Mouse (Mus musculus) heart, postnatal 0 days (tissue): ENCODE results near the gene Kcnk4. TPM values are rescaled to one million over a fixed set of nuclear protein-coding genes. Genes with fewer than 3 reads are reported as not detected.

Source experiments
- ATAC-seq: fragments of 200-750 bp; cut with Nextera tagmentation; 2 replicates; pipeline ENCODE4 v1.8.0; 2017; ENCODE audit warnings: low read depth, moderate number of reproducible peaks, moderate library complexity; ENCODE audit not compliant: insufficient read depth
- DNase-seq: peaks from one replicate; pipeline ENCODE4 v3.0.0-alpha.2; 2016; ENCODE audit warnings: low spot score
- H3K27ac ChIP-seq: fragments of 300-500 bp; sonication (generic); 2 replicates; pipeline ENCODE4 v1.5.1; 2014; ENCODE audit warnings: low read depth, mild to moderate bottlenecking
- H3K27me3 ChIP-seq: fragments of 300-500 bp; sonication (generic); 2 replicates; pipeline ENCODE4 v1.6.1; 2014; ENCODE audit warnings: low read length, mixed read lengths; ENCODE audit not compliant: control insufficient read depth, insufficient read depth
- H3K36me3 ChIP-seq: fragments of 300-500 bp; sonication (generic); replicated peaks from 2 replicates; pipeline ENCODE4 v1.6.1; 2014; ENCODE audit warnings: low read length, mixed read lengths; ENCODE audit not compliant: control insufficient read depth, insufficient read depth
- H3K4me1 ChIP-seq: fragments of 300-500 bp; sonication (generic); 2 replicates; pipeline ENCODE4 v1.6.1; 2014; ENCODE audit warnings: antibody characterized with exemption; ENCODE audit not compliant: control insufficient read depth, insufficient read depth
- H3K4me2 ChIP-seq: fragments of 300-500 bp; sonication (generic); 2 replicates; pipeline ENCODE4 v1.6.1; 2014; ENCODE audit warnings: low read depth, mild to moderate bottlenecking, low read length, moderate library complexity
- H3K4me3 ChIP-seq: fragments of 300-500 bp; sonication (generic); 2 replicates; pipeline ENCODE4 v1.5.1; 2014; ENCODE audit warnings: low read depth, low read length
- H3K9ac ChIP-seq: fragments of 300-500 bp; sonication (generic); replicated peaks from 2 replicates; pipeline ENCODE4 v1.6.1; 2014; ENCODE audit warnings: low read depth, low read length, mixed read lengths
- H3K9me3 ChIP-seq: fragments of 300-500 bp; sonication (generic); replicated peaks from 2 replicates; pipeline ENCODE4 v1.6.1; 2016; ENCODE audit warnings: low read length; ENCODE audit not compliant: control insufficient read depth
- CTCF ChIP-seq: IDR thresholded peaks from 2 replicates; pipeline ENCODE4 v1.5.1; 2016; ENCODE audit warnings: antibody characterized with exemption, control low read depth, low read depth
- EP300 ChIP-seq: IDR thresholded peaks from 2 replicates; pipeline ENCODE4 v1.6.1; 2016; ENCODE audit warnings: antibody characterized with exemption, low read depth
- WGBS: fragments of 180-500 bp; shearing (Covaris S2); extraction: QIAGEN DNeasy Blood & Tissue Kit; methylation state at CpG from one replicate; pipeline ENCODE4 v1.1.7; 2014; 5-methylcytosine and 5-hydroxymethylcytosine counted together
- polyA plus RNA-seq: library from polyadenylated mRNA; unstranded; fragments of >200 nt; fragmentation: Nextera tagmentation; extraction: Ambion mirVana; gene quantifications from 2 replicates; pipeline ENCODE4 v1.2.1, GENCODE M21; 2015
- total RNA-seq: library from RNA; depleted of rRNA; stranded (reverse); fragments of >200 nt; gene quantifications from 2 replicates; pipeline ENCODE4 v1.2.3, GENCODE M21; 2014; ENCODE audit warnings: low replicate concordance

Gene Kcnk4
- total and polyA plus RNA-seq, 2 experiments from 2014 or later: 0.30 TPM; not detected in 1

- Histone ChIP-seq H3K27me3 (peaks cover 39% of the 10 kb centered on the region), H3K27ac (no peak overlapping the region), H3K9me3 (no peaks in the 10 kb centered on the region), H3K4me3 (peak overlapping the region; percentile 19), H3K4me2 (peak overlapping the region; percentile 39), H3K9ac (no peak overlapping the region), H3K36me3 (no peaks in the 10 kb centered on the region), H3K4me1 (peaks cover 30% of the 10 kb centered on the region)
- no peak for ATAC-seq
- DNase-seq: peak; percentile 76
- WGBS: 5% methylated on average over 39 of the region's 39 CpGs
- TF ChIP-seq CTCF: peak; percentile 73
- TF ChIP-seq EP300: no peak
Measured at GRCm38 (mm10) chr19:6924461-6925306, 9.6 kb downstream of the Kcnk4 start.

- Histone ChIP-seq H3K9ac (peak overlapping the region; percentile 47; the same call in 1 of the 2 replicates), H3K4me1 (peaks cover 30% of the 10 kb centered on the region), H3K4me3 (peak overlapping the region; percentile 86; the same call in 1 of the 2 replicates), H3K9me3 (no peaks in the 10 kb centered on the region), H3K4me2 (peak overlapping the region; percentile 90; the same call in 1 of the 2 replicates), H3K36me3 (0 out of 2 replicates have a peak, but pooled peaks cover 8% of the 10 kb centered on the region), H3K27me3 (peaks cover 36% of the 10 kb centered on the region), H3K27ac (peak overlapping the region; percentile 91)
- 66% methylated on average over 6 of the region's 6 CpGs for WGBS
- no peak for DNase-seq
- TF ChIP-seq EP300 (no peak), CTCF (no peak)
- ATAC-seq: no peak
Measured at GRCm38 (mm10) chr19:6922901-6923735, 11.2 kb downstream of the Kcnk4 start.

- DNase-seq (peak; percentile 99), ATAC-seq (peak; percentile 92)
- TF ChIP-seq CTCF (no peak), EP300 (peak; percentile 70; the same call in 1 of the 2 replicates)
- H3K9ac ChIP-seq: peak within 1 kb of the TSS; percentile 94
- H3K27me3 ChIP-seq: peaks cover 24% of the 10 kb centered on the region
- H3K9me3 ChIP-seq: no peaks in the 10 kb centered on the region
- 0 out of 2 replicates have a peak, but pooled peaks cover 8% of the 10 kb centered on the region for H3K36me3 ChIP-seq
- WGBS: under 1% methylated on average over 59 of the region's 66 CpGs
- peak within 1 kb of the TSS; percentile 86 for H3K4me3 ChIP-seq
- H3K27ac ChIP-seq: peak within 1 kb of the TSS; percentile 96
- peak within 1 kb of the TSS; percentile 90 for H3K4me2 ChIP-seq
- H3K4me1 ChIP-seq: peaks cover 26% of the 10 kb centered on the region
Measured at GRCm38 (mm10) chr19:6921647-6922567, 12.4 kb downstream of the Kcnk4 start, which contains the start of gene Esrra. Gene Esrra, minus strand, starts transcription at chr19:6921813.

DNA sequence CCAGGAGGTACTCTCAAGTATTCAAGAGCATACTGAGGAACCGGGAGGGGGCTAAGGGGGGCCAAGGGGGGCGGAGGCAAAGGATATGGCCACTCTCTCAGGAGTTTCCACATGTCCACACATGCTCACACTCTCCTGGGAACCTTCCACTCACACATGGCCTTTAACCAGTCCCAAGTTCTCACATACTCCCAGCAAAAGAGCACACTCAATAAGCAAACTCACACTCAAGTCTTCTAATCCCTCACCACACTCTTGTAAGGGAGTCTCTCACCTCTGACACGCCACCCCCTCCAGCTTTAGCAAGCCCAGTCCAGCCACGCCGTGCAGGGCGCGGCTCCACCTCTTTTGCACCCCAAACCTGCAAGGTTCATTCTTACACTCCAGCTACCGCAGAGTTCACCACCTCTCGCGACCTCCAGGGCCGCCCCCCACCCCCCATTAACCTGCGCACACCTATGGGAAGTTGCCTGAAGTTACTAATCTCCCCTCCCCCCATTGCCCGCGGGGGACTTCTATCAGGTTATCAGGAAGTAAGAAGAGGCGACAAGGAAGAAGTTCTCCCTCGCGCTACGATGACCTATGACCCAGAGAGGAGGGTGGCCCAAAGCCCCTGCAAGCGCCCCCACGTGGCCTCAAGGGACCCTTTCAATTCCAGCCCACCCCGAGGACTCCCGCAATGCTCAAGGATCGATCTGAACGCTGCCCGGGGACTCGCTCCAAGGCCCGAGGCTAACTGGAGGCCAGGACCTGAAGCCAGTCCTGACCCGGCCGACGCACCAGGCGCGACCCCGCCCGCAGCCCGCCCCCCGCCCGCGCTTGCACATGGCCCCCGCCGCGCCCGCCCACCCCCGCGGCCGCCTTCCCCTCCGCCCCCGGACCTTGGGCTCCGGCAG, 13.3 kb downstream of the Kcnk4 start:
- WGBS: 2% methylated on average over 38 of the region's 48 CpGs
- 0 out of 2 replicates have a peak, but pooled peaks cover 8% of the 10 kb centered on the region for H3K36me3 ChIP-seq
- H3K9me3 ChIP-seq: no peaks in the 10 kb centered on the region
- no peak for TF ChIP-seq CTCF
- TF ChIP-seq EP300: no peak
- H3K4me3 ChIP-seq: peak overlapping the region; percentile 86
- H3K4me2 ChIP-seq: peak overlapping the region; percentile 90
- H3K9ac ChIP-seq: peak overlapping the region; percentile 94
- peaks cover 15% of the 10 kb centered on the region for H3K27me3 ChIP-seq
- H3K4me1 ChIP-seq: peaks cover 22% of the 10 kb centered on the region
- peak overlapping the region; percentile 96 for H3K27ac ChIP-seq
- ATAC-seq (no peak; the same call in 1 of the 2 replicates), DNase-seq (no peak)
